Mouse (Mus musculus) cortical plate, adult 2 months (tissue): ENCODE results near the gene Gfpt2.

Experiments used
- CTCF ChIP-seq: fragments of 200-500 bp; IDR thresholded peaks from 2 replicates; pipeline ENCODE4 v1.5.1; 2011; ENCODE audit warnings: mild to moderate bottlenecking, control low read depth, low read length; ENCODE audit not compliant: insufficient read depth; ENCODE audit errors: extremely low read depth
- POLR2A ChIP-seq: fragments of 200-500 bp; IDR thresholded peaks from 2 replicates; pipeline ENCODE4 v1.6.1; 2011; ENCODE audit warnings: mild to moderate bottlenecking, low read length, control low read depth; ENCODE audit not compliant: insufficient read depth; ENCODE audit errors: extremely low read depth

GRCm38 (mm10) chr11:49832962-49833361 lies 39.0 kb downstream of the Gfpt2 start:
- TF ChIP-seq CTCF (no peak), POLR2A (no peak)
